Mouse (Mus musculus): ENCODE measurements around the gene Tmem86b. TPM values are rescaled to one million over a fixed set of nuclear protein-coding genes. Genes with fewer than 3 reads are reported as not detected.

The Tmem86b gene
- total and polyA plus RNA-seq, 3 experiments: 4.2 to 12.8 (median 5.3) TPM

DNA sequence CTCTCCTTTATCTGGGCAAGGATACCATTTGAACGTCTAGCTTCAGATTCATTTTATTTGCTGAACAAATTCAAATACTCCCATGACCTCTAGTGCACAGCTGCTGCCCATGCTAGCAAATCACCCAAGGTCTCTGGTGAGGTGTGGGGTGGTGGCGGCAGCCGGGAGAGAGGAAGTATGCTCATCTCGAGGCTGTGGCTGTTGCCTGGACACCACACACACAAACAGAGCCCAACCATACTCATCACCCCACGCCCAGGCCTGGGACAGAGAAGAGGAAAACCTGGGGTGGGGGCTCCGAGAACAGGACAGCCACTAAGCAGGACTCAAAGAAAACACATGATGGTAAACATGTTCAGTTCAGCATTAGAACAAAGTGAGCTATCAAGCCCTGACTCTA, 16.1 kb upstream of the Tmem86b start:
- peaks cover 6% of the 10 kb centered on the region for H3K36me3 ChIP-seq (ENCODE audit: control insufficient read depth, insufficient read depth, low read length)
- no peaks in the 10 kb centered on the region for H3K27me3 ChIP-seq (ENCODE audit: control insufficient read depth, insufficient read depth, low read length)
- peak; percentile 43 to 74 for DNase-seq
- peaks cover 18% of the 10 kb centered on the region for H3K4me1 ChIP-seq (ENCODE audit: control insufficient read depth, insufficient read depth, low read length)
- intact Hi-C loops (cut with DNase I): no loop called here
- H3K4me3 ChIP-seq: no peak overlapping the region
- peaks cover 2% of the 10 kb centered on the region for H3K79me2 ChIP-seq (replicated peaks; ENCODE audit: control insufficient read depth, insufficient read depth, low read length)
- no peak overlapping the region for H3K9ac ChIP-seq (ENCODE audit: low read depth, low read length)
- peak overlapping the region; percentile 45; the same call in 1 of the 2 replicates for H3K27ac ChIP-seq
- TF ChIP-seq CTCF (IDR thresholded peaks at IDR 0.05) (no peak), EP300 (IDR thresholded peaks at IDR 0.05; ENCODE audit: insufficient read depth, low read depth, low read length) (no peak), POLR2A (IDR thresholded peaks at IDR 0.05; ENCODE audit: insufficient read depth, low read depth, low read length) (no peak)
- WGBS: 9% methylated on average over 6 of the region's 6 CpGs

DNA sequence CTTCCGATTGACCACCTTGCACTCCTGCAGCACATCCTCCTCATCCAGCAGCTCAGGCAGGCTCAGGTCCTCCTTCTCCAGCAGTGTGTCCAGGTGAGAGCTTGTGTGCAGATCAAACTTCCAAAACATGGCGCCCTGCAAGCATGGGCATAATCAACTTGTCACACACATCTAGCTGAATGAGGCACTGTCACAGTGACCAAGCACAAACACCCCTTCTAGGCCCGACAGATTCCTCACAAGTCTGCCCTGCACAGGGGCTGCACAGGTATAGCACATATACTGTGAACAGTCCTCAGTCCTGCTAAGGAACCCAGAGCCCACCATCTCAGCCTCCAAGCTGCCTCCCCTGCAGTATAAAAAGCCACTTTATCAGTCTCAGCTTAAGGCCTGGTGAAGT, 15.6 kb upstream of the Tmem86b start:
- Histone ChIP-seq H3K4me1 (ENCODE audit: control insufficient read depth, insufficient read depth, low read length) (peaks cover 15% of the 10 kb centered on the region), H3K27ac (peak overlapping the region; percentile 45; the same call in 1 of the 2 replicates), H3K9ac (ENCODE audit: low read depth, low read length) (no peak overlapping the region), H3K4me3 (no peak overlapping the region), H3K36me3 (ENCODE audit: control insufficient read depth, insufficient read depth, low read length) (peaks cover 1% of the 10 kb centered on the region; the same call in 1 of the 2 replicates), H3K27me3 (ENCODE audit: control insufficient read depth, insufficient read depth, low read length) (no peaks in the 10 kb centered on the region), H3K79me2 (replicated peaks; ENCODE audit: control insufficient read depth, insufficient read depth, low read length) (peaks cover 2% of the 10 kb centered on the region)
- intact Hi-C loops (cut with DNase I): no loop called here
- WGBS: 72% methylated on average over 3 of the region's 3 CpGs
- DNase-seq: no peak
- TF ChIP-seq EP300 (IDR thresholded peaks at IDR 0.05; ENCODE audit: insufficient read depth, low read depth, low read length) (no peak), POLR2A (IDR thresholded peaks at IDR 0.05; ENCODE audit: insufficient read depth, low read depth, low read length) (no peak)

DNA sequence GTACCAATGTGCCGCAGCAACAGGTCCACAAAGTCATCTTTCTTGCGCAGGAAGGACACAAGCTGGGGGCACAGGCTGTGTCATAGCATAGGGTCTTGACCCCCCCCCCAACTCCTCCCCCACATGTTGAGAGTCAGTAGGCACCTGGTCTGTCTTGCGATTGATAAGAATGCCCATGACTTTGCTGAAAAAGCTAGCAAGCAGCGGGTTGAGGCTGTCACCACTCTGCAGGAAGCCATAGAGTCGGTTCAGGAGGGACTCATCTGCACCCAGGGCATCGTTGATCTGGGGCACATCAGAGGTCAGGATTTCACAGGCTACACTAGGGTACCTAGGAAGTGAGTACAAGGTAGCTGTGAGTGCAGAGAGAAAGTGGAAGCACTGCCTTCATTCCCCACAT, 12.0 kb upstream of the Tmem86b start:
- WGBS: 83% methylated on average over 6 of the region's 6 CpGs
- TF ChIP-seq EP300 (IDR thresholded peaks at IDR 0.05; ENCODE audit: insufficient read depth, low read depth, low read length) (no peak), POLR2A (IDR thresholded peaks at IDR 0.05; ENCODE audit: insufficient read depth, low read depth, low read length) (no peak), CTCF (IDR thresholded peaks at IDR 0.05) (no peak)
- H3K36me3 ChIP-seq (ENCODE audit: control insufficient read depth, insufficient read depth, low read length): no peaks in the 10 kb centered on the region
- no peak overlapping the region for H3K27ac ChIP-seq
- no peak overlapping the region for H3K9ac ChIP-seq (ENCODE audit: low read depth, low read length)
- no peaks in the 10 kb centered on the region for H3K27me3 ChIP-seq (ENCODE audit: control insufficient read depth, insufficient read depth, low read length)
- no peak overlapping the region for H3K4me3 ChIP-seq
- peaks cover 9% of the 10 kb centered on the region for H3K4me1 ChIP-seq (ENCODE audit: control insufficient read depth, insufficient read depth, low read length)
- H3K79me2 ChIP-seq (replicated peaks; ENCODE audit: control insufficient read depth, insufficient read depth, low read length): peaks cover 2% of the 10 kb centered on the region; the same call in 1 of the 2 replicates
- no peak for DNase-seq
- intact Hi-C loops (cut with DNase I): no loop called here

DNA sequence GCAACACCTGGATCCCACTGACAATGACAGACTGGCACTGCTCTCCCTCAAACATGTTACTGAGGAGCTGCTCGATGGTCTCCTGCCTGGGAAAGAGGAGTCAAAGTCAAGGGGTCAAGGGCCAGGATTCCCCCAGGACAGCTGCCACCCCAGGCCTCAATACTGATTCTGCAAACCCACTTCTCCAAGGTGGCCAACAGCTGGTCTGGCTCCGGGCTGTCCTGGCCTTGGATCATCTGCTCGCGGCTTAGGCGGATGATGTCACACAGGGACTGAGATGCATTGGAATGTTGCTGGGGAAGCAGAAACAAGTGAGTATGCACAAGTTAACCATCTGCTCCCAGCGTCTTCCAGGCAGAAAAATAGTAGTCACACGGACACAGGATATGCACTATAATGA, 10.7 kb upstream of the Tmem86b start:
- no peak for DNase-seq
- intact Hi-C loops (cut with DNase I): no loop called here
- peaks cover 2% of the 10 kb centered on the region; the same call in 1 of the 2 replicates for H3K79me2 ChIP-seq (replicated peaks; ENCODE audit: control insufficient read depth, insufficient read depth, low read length)
- H3K27me3 ChIP-seq (ENCODE audit: control insufficient read depth, insufficient read depth, low read length): no peaks in the 10 kb centered on the region
- peaks cover 4% of the 10 kb centered on the region for H3K4me1 ChIP-seq (ENCODE audit: control insufficient read depth, insufficient read depth, low read length)
- no peaks in the 10 kb centered on the region for H3K36me3 ChIP-seq (ENCODE audit: control insufficient read depth, insufficient read depth, low read length)
- H3K27ac ChIP-seq: no peak overlapping the region
- no peak overlapping the region for H3K4me3 ChIP-seq
- 78% methylated on average over 7 of the region's 7 CpGs for WGBS
- H3K9ac ChIP-seq (ENCODE audit: low read depth, low read length): no peak overlapping the region
- no peak for TF ChIP-seq CTCF (IDR thresholded peaks at IDR 0.05)
- no peak for TF ChIP-seq POLR2A (IDR thresholded peaks at IDR 0.05; ENCODE audit: insufficient read depth, low read depth, low read length)
- TF ChIP-seq EP300 (IDR thresholded peaks at IDR 0.05; ENCODE audit: insufficient read depth, low read depth, low read length): no peak

DNA sequence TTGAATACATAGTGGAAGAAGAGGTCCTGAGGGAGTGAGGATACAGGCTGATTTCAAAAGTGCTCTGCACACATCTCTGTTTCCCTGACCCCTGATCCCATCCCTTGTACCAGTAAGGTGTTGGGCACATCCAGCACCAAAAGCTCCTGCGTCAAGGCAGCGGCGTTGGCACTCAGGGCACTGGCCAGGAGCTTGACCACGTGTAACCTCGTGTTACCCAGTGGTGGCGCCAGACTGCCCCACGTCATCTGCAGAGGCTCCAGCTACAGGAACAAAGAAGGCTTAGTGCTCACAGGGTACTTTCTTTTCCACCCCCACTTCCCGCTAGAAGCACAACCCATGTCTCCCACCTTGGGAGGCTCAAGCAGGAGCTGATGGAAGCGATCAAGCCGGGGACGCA, 9.9 kb upstream of the Tmem86b start:
- H3K4me1 ChIP-seq (ENCODE audit: control insufficient read depth, insufficient read depth, low read length): no peaks in the 10 kb centered on the region
- no peaks in the 10 kb centered on the region for H3K27me3 ChIP-seq (ENCODE audit: control insufficient read depth, insufficient read depth, low read length)
- H3K4me3 ChIP-seq: no peak overlapping the region
- no peaks in the 10 kb centered on the region for H3K36me3 ChIP-seq (ENCODE audit: control insufficient read depth, insufficient read depth, low read length)
- peaks cover 2% of the 10 kb centered on the region; the same call in 1 of the 2 replicates for H3K79me2 ChIP-seq (replicated peaks; ENCODE audit: control insufficient read depth, insufficient read depth, low read length)
- no peak for TF ChIP-seq POLR2A (IDR thresholded peaks at IDR 0.05; ENCODE audit: insufficient read depth, low read depth, low read length)
- no peak for TF ChIP-seq CTCF (IDR thresholded peaks at IDR 0.05)
- no peak for TF ChIP-seq EP300 (IDR thresholded peaks at IDR 0.05; ENCODE audit: insufficient read depth, low read depth, low read length)
- intact Hi-C loops (cut with DNase I): no loop called here
- H3K9ac ChIP-seq (ENCODE audit: low read depth, low read length): no peak overlapping the region
- H3K27ac ChIP-seq: no peak overlapping the region
- 75% methylated on average over 11 of the region's 11 CpGs for WGBS
- no peak for DNase-seq

DNA sequence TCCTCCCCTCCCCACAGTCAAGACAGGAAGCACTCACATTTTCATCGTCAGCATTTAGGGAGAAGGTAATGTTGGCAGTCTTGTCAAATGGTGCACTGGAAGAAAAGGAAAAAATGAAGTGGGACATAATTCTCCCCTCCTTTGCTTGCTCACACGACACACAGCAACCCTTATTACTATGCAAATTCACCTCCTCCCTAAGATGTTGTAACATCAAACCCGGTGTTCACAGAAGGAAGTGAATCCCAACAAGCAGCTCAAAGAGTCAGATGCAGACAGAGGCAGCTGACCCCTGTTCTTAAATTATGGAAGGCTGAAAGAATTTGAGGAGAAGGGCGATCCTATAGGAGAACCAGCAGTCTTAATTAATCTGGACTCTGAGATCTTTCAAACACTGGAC, 5.0 kb upstream of the Tmem86b start:
- Histone ChIP-seq H3K79me2 (replicated peaks; ENCODE audit: control insufficient read depth, insufficient read depth, low read length) (no peaks in the 10 kb centered on the region), H3K36me3 (ENCODE audit: control insufficient read depth, insufficient read depth, low read length) (no peaks in the 10 kb centered on the region), H3K4me1 (ENCODE audit: control insufficient read depth, insufficient read depth, low read length) (no peaks in the 10 kb centered on the region), H3K4me3 (no peak overlapping the region), H3K27ac (no peak overlapping the region), H3K9ac (ENCODE audit: low read depth, low read length) (no peak overlapping the region), H3K27me3 (ENCODE audit: control insufficient read depth, insufficient read depth, low read length) (no peaks in the 10 kb centered on the region)
- TF ChIP-seq EP300 (IDR thresholded peaks at IDR 0.05; ENCODE audit: insufficient read depth, low read depth, low read length) (no peak), POLR2A (IDR thresholded peaks at IDR 0.05; ENCODE audit: insufficient read depth, low read depth, low read length) (no peak), CTCF (IDR thresholded peaks at IDR 0.05) (no peak)
- 72% methylated on average over 4 of the region's 4 CpGs for WGBS
- no peak for DNase-seq
- intact Hi-C loops (cut with DNase I): no loop called here

Data from heart, adult 2 months (tissue).